Mouse (Mus musculus) CD4-positive, CD25-positive, alpha-beta regulatory T cell, adult 4 months (primary cell): Measurements from ENCODE around the gene Treh. TPM values are rescaled to one million over a fixed set of nuclear protein-coding genes. Genes with fewer than 3 reads are reported as not detected.

ENCODE experiments used
- polyA plus RNA-seq, 2 experiments: library from polyadenylated mRNA; unstranded; fragments of 100-300 nt; shearing (Covaris generic); gene quantifications; one replicate each; pipeline ENCODE4 v1.2.1; 2017

Treh gene
- polyA plus RNA-seq, 2 experiments from 2014 or later, result not detected

Other genes with a start within 250 kb of the Treh start
- gene Foxr1, start 232.1 kb upstream of the Treh start, polyA plus RNA-seq, result under 1 TPM in 1 of 2 experiments, not detected in 1; 0.43 TPM
- not detected for gene Upk2, start 218.3 kb upstream of the Treh start, polyA plus RNA-seq
- 10 to 100 TPM; 13.3 to 17.6 TPM for gene Bcl9l, start 190.4 kb upstream of the Treh start, polyA plus RNA-seq
- 100 to 1,000 TPM in 1 of 2 experiments, 10 to 100 TPM in 1; 93.9 to 121 TPM for gene Cxcr5, start 111.4 kb upstream of the Treh start, polyA plus RNA-seq
- gene Ddx6, start 68.3 kb upstream of the Treh start, polyA plus RNA-seq, result 10 to 100 TPM; 68.5 to 94.4 TPM
- under 1 TPM in 1 of 2 experiments, not detected in 1; 0.32 TPM for gene Phldb1, start 62.0 kb downstream of the Treh start, polyA plus RNA-seq
- gene Arcn1, start 94.6 kb downstream of the Treh start, polyA plus RNA-seq, result 10 to 100 TPM; 68.0 to 77.9 TPM
- gene Ift46, start 94.7 kb downstream of the Treh start, polyA plus RNA-seq, result 10 to 100 TPM; 55.1 to 73.7 TPM
- not detected for gene Tmem25, start 126.1 kb downstream of the Treh start, polyA plus RNA-seq
- not detected for gene Ttc36, start 129.8 kb downstream of the Treh start, polyA plus RNA-seq
- 10 to 100 TPM; 34.7 to 41.1 TPM for gene Kmt2a, start 208.1 kb downstream of the Treh start, polyA plus RNA-seq
- 100 to 1,000 TPM; 416 to 524 TPM for gene Atp5l, start 247.5 kb downstream of the Treh start, polyA plus RNA-seq